Mouse (Mus musculus): ENCODE measurements around the gene Phactr3. TPM values are rescaled to one million over a fixed set of nuclear protein-coding genes. Genes with fewer than 3 reads are reported as not detected.
"Not testable (repeated sequence)": the region's sequence is repeated elsewhere in the genome, so short reads cannot be mapped to it uniquely, and the experiment has no call there.

Phactr3 gene
- polyA plus RNA-seq, 1 experiment, result 0.18 TPM

DNA sequence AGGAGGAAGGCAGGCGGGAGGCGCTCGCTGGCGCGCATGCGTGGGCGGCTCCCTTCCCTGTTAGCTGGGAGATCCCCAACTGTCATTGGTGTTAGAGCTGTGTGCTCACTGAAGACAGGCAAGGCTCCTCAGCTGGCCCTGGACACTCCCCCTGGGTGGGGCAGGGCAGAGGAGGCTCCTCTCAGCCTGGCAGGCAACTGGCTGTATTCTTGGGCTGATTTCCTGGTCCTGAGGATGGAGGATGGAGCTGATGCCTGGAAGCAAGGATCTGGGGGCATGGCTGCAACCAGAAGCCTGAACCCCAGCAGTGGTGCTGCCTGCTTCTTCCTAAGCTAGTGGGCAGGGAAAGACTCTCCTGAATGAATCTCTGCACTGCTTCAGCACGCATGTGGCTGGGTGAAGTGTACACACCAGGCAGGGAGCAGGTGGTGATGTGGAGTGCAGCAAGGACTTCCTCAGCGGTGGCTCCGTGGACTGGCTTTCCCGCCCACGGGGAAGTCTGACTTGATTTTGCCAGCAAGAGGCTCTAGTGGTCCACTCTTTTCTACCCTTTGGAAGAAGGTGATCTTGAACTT is 208.8 kb downstream of the Phactr3 start:
- DNase-seq (ENCODE audit: low read depth), result no peak

DNA sequence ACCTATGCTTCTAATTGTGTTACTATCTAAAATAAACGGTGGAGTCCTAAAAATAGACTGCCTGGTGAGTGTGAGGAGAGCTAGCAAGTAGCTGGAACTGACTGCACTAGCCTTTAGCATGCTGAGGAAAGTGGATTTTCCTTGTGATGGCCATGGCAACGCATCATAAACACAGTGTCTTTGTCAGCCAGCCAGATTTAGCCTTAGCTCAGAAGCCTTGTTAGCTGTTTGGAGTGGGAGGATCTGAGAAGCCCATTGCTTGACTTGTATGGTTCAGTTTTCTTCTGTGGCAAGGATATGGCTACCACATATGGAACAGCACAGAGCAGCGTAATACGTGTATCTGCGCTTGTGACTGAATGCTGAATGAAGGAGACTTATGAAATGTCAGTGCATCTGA is 210.8 kb downstream of the Phactr3 start:
- DNase-seq (ENCODE audit: low read depth), result no peak

DNA sequence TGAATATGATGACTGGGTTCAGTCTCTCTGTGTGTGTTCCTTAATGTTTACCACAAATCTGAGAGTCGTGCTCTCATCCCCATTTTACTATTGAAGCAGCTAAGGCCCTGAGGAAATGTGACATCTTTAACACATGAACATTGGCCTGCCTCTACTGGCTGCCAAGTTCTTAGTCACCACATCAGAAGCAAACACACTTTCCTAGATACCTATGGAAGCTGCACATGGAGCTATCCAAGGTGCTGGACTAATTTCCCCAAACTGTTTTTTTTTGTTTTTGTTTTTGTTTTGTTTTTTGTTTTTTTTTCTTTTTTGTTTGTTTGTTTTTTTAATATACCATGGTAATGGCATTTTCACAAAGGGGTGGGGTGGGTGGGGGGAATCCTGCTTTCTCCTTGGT is 211.2 kb downstream of the Phactr3 start:
- no peak for DNase-seq (ENCODE audit: low read depth)

DNA sequence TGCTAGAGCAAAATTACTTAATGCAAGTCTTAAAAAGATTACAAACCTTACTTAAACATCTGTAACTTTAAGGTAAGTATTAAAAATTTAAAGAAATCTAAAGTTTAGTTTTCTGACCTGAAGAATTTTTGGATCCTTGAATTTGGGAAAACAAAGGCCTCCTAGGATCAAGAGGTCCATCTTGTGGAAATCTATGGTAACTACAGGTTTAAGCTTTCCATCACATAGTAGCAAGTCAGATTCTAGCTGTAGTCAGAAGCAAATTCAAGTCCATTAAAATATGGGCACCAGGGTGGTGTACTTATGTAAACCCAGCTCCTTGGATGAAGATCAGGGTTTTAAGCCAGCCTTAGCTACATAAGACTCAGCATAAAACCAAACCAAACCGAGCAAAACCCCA is 219.1 kb downstream of the Phactr3 start:
- DNase-seq (ENCODE audit: low read depth), result no peak

DNA sequence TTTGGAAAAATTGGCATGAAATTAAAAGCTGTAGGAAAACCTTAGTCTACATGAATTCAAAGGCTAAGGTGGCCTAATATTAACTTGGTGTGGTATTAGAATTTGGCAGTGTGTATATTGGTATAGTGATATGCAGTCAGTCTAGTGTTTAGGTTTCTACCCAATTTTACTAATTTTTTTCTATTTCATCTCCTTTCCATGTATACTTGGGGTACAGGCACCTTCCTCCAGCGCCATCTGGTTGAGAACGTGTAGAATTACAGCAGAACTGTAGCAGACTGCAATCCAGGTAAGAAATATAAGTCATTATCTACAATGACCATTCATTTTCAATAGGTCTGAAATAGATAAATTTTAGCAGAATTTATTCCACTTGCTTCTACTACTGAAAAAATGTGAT is 220.3 kb downstream of the Phactr3 start:
- no peak for DNase-seq (ENCODE audit: low read depth)

DNA sequence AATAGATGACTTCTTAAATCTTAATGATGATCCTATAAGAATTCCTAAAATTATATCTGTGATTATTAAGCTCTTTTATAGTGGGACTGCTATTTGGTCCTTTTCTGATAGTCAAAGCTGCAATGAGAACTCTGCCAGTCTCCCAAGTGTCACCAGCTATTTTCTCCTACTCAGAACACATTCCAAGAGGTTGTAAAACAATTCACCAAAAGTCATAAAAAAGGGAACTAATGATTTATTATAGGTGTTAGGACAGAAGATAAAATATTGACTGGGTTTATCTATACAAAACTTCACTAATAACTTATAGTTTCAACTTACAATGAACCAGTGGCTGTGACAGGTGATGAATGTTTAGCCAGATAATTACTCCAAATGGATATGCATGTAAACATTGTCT is 223.3 kb downstream of the Phactr3 start:
- DNase-seq (ENCODE audit: low read depth), result not testable (repeated sequence)

DNA sequence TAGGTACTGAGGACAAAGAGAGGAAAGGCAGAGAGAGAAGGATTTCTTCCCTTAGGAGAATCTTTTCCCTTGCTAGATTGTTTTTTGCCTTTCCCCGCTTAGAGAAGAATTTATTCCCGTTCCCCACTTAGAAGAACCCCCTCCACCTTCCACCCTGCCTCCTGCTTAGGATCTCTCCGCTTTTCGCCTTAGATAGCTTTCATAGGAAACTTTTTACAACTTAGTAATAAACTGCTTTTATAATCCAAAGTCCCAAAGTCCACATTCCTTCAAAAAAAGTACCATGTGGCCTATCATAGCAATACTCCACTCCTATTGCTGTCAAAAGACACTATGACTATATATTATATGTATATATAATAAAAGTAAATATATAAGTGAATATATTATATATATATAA is 223.8 kb downstream of the Phactr3 start:
- DNase-seq (ENCODE audit: low read depth), result no peak

Other genes with a start within 250 kb of the Phactr3 start
- 1.9 and 2.9 TPM in 2 replicates for gene Gm14327, start 221.9 kb upstream of the Phactr3 start, polyA plus RNA-seq (2012; rRNA removed)
- gene Zfp972, start 193.4 kb upstream of the Phactr3 start, polyA plus RNA-seq (2012; rRNA removed), result not detected in 2 replicates
- 5.2 and 8.4 TPM in 2 replicates for gene Gm14326, start 161.7 kb upstream of the Phactr3 start, polyA plus RNA-seq (2012; rRNA removed)
- 2.6 and 2.9 TPM in 2 replicates for gene Zfp971, start 95.7 kb upstream of the Phactr3 start, polyA plus RNA-seq (2012; rRNA removed)
- 2.2 and 3.6 TPM in 2 replicates for gene Zfp931, start 40.5 kb upstream of the Phactr3 start, polyA plus RNA-seq (2012; rRNA removed)